Mouse (Mus musculus) heart, postnatal 0 days (tissue): ENCODE results near the gene Ano5. TPM values are rescaled to one million over a fixed set of nuclear protein-coding genes. Genes with fewer than 3 reads are reported as not detected.

ENCODE experiments used
- ATAC-seq: fragments of 200-750 bp; cut with Nextera tagmentation; 2 replicates; pipeline ENCODE4 v1.8.0; 2017; ENCODE audit warnings: low read depth, moderate number of reproducible peaks, moderate library complexity; ENCODE audit not compliant: insufficient read depth
- DNase-seq: peaks from one replicate; pipeline ENCODE4 v3.0.0-alpha.2; 2016; ENCODE audit warnings: low spot score
- H3K27ac ChIP-seq: fragments of 300-500 bp; sonication (generic); 2 replicates; pipeline ENCODE4 v1.5.1; 2014; ENCODE audit warnings: low read depth, mild to moderate bottlenecking
- H3K27me3 ChIP-seq: fragments of 300-500 bp; sonication (generic); 2 replicates; pipeline ENCODE4 v1.6.1; 2014; ENCODE audit warnings: low read length, mixed read lengths; ENCODE audit not compliant: control insufficient read depth, insufficient read depth
- H3K36me3 ChIP-seq: fragments of 300-500 bp; sonication (generic); replicated peaks from 2 replicates; pipeline ENCODE4 v1.6.1; 2014; ENCODE audit warnings: low read length, mixed read lengths; ENCODE audit not compliant: control insufficient read depth, insufficient read depth
- H3K4me1 ChIP-seq: fragments of 300-500 bp; sonication (generic); 2 replicates; pipeline ENCODE4 v1.6.1; 2014; ENCODE audit warnings: antibody characterized with exemption; ENCODE audit not compliant: control insufficient read depth, insufficient read depth
- H3K4me2 ChIP-seq: fragments of 300-500 bp; sonication (generic); 2 replicates; pipeline ENCODE4 v1.6.1; 2014; ENCODE audit warnings: low read depth, mild to moderate bottlenecking, low read length, moderate library complexity
- H3K4me3 ChIP-seq: fragments of 300-500 bp; sonication (generic); 2 replicates; pipeline ENCODE4 v1.5.1; 2014; ENCODE audit warnings: low read depth, low read length
- H3K9ac ChIP-seq: fragments of 300-500 bp; sonication (generic); replicated peaks from 2 replicates; pipeline ENCODE4 v1.6.1; 2014; ENCODE audit warnings: low read depth, low read length, mixed read lengths
- H3K9me3 ChIP-seq: fragments of 300-500 bp; sonication (generic); replicated peaks from 2 replicates; pipeline ENCODE4 v1.6.1; 2016; ENCODE audit warnings: low read length; ENCODE audit not compliant: control insufficient read depth
- CTCF ChIP-seq: IDR thresholded peaks from 2 replicates; pipeline ENCODE4 v1.5.1; 2016; ENCODE audit warnings: antibody characterized with exemption, control low read depth, low read depth
- EP300 ChIP-seq: IDR thresholded peaks from 2 replicates; pipeline ENCODE4 v1.6.1; 2016; ENCODE audit warnings: antibody characterized with exemption, low read depth
- WGBS: fragments of 180-500 bp; shearing (Covaris S2); extraction: QIAGEN DNeasy Blood & Tissue Kit; methylation state at CpG from one replicate; pipeline ENCODE4 v1.1.7; 2014; 5-methylcytosine and 5-hydroxymethylcytosine counted together
- polyA plus RNA-seq: library from polyadenylated mRNA; unstranded; fragments of >200 nt; fragmentation: Nextera tagmentation; extraction: Ambion mirVana; gene quantifications from 2 replicates; pipeline ENCODE4 v1.2.1, GENCODE M21; 2015
- total RNA-seq: library from RNA; depleted of rRNA; stranded (reverse); fragments of >200 nt; gene quantifications from 2 replicates; pipeline ENCODE4 v1.2.3, GENCODE M21; 2014; ENCODE audit warnings: low replicate concordance; rRNA removed

Gene Ano5
- total and polyA plus RNA-seq, 2 experiments from 2014 or later = 0.07 TPM; not detected in 1

DNA sequence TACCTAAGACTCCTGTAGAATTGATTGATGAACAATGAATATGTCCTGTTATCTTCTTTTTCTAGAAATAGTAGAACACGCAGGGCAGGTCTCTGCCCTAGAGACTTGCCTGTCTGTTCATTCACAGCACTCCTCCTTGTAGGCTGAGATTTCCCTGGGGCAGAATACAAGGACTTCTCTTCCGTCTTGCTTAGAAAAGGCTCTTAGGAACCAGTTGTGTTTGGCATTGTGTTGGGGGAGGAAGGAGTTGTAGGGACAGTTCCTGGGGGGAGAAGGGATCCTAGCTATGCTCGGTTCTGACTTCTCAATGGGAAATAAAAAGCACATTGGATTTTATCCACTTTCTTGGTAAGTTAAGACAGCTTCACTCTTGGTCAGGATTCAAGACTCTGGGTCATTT, 118.4 kb downstream of the Ano5 start:
- DNase-seq = no peak
- Histone ChIP-seq H3K9ac (no peak overlapping the region), H3K27ac (no peak overlapping the region), H3K27me3 (peaks cover 54% of the 10 kb centered on the region), H3K4me3 (no peak overlapping the region), H3K4me1 (no peaks in the 10 kb centered on the region), H3K9me3 (no peaks in the 10 kb centered on the region), H3K4me2 (no peak overlapping the region), H3K36me3 (no peaks in the 10 kb centered on the region)
- no peak for ATAC-seq
- 9% methylated on average over 3 of the region's 3 CpGs for WGBS
- TF ChIP-seq EP300 = no peak
- TF ChIP-seq CTCF = no peak

GRCm38 (mm10) chr7:51631171-51631570, 120.3 kb downstream of the Ano5 start:
- H3K9ac ChIP-seq = no peak overlapping the region
- H3K4me2 ChIP-seq = no peak overlapping the region
- H3K27ac ChIP-seq = no peak overlapping the region
- no peak for DNase-seq
- TF ChIP-seq CTCF = no peak
- no peak for TF ChIP-seq EP300
- no peak for ATAC-seq
- H3K4me3 ChIP-seq = no peak overlapping the region
- no peaks in the 10 kb centered on the region for H3K36me3 ChIP-seq
- H3K27me3 ChIP-seq = peaks cover 35% of the 10 kb centered on the region
- 52% methylated on average over 3 of the region's 3 CpGs for WGBS
- no peaks in the 10 kb centered on the region for H3K9me3 ChIP-seq
- no peaks in the 10 kb centered on the region for H3K4me1 ChIP-seq

DNA sequence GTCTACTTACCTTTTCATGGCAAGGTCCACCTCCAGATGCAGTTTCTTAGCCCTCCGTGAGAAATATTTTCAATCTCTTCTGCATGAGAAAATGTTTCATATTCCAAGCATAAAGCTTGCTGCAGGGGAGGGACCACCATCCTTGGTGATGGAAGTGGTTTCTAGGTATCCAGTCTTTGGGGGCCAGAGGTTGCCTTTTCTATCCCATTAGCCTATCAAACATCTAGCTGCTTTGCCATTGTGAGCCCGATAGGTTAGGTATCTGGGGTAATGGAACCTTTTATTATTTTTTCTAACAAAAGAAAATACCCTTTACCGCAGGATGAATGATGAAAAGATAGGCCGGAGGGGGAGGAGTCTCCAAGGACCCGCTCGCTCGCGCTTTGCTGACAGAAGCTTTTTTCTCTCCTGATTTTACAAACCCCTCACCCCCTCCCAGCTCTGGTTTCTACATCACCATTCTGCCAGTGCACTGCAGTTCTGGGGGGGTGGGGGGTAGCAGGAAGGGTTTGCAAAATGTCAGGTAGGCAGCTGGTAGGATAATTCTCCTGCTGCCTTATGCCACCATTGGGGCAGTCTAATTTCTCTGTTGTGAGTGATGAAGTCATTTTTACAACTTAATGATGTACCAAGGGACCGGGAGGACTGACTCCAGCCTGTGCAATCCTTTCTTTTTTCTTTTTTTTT, 121.9 kb downstream of the Ano5 start:
- H3K4me3 ChIP-seq = no peak overlapping the region
- WGBS = 3% methylated on average over 9 of the region's 9 CpGs
- DNase-seq = no peak
- no peak overlapping the region for H3K27ac ChIP-seq
- H3K27me3 ChIP-seq = peaks cover 20% of the 10 kb centered on the region
- no peak for ATAC-seq
- H3K4me1 ChIP-seq = no peaks in the 10 kb centered on the region
- H3K4me2 ChIP-seq = no peak overlapping the region
- TF ChIP-seq CTCF (no peak), EP300 (no peak)
- H3K9ac ChIP-seq = no peak overlapping the region
- H3K9me3 ChIP-seq = no peaks in the 10 kb centered on the region
- H3K36me3 ChIP-seq = no peaks in the 10 kb centered on the region

DNA sequence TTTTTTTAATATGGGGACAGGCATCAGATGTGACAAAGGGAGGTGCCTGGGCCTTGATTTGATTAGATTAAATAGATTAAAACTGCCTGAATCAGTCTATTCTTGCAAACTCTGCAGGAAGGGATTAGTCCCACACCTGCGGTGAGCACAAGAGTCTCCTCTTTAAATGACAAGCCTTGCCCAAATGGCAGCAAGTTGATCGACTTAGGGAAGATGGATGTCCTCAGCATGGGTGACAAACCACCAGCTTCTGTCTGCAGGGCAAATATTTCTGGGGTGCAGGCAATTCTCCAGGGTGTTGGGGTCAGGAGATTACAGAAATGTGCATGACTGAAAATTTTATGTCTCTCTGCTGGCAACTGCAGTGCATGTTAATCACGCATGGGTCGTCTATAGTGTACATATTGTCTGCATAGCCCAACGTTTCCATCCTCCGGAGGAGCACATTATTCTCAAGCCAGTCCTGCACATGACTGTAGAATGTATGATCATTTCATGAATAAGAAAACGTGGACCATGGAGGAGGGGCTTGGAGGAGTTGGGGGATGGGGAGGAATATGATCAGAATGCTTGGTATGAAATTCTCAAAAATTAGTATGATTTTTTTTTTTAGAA, 122.5 kb downstream of the Ano5 start:
- 5% methylated on average over 7 of the region's 7 CpGs for WGBS
- no peak for DNase-seq
- peaks cover 13% of the 10 kb centered on the region for H3K27me3 ChIP-seq
- no peaks in the 10 kb centered on the region for H3K9me3 ChIP-seq
- no peak for ATAC-seq
- no peak overlapping the region for H3K27ac ChIP-seq
- no peak overlapping the region for H3K4me2 ChIP-seq
- H3K4me3 ChIP-seq = no peak overlapping the region
- H3K36me3 ChIP-seq = no peaks in the 10 kb centered on the region
- H3K9ac ChIP-seq = no peak overlapping the region
- TF ChIP-seq EP300 (no peak), CTCF (no peak)
- H3K4me1 ChIP-seq = no peaks in the 10 kb centered on the region

Other genes with a start within 250 kb of the Ano5 start
- 1.1 TPM in 1 of 2 replicates, not detected in the other for gene Slc17a6, start 111.0 kb downstream of the Ano5 start, total RNA-seq
- gene Slc17a6, start 111.0 kb downstream of the Ano5 start, polyA plus RNA-seq = not detected in 2 replicates